Mouse (Mus musculus) MEL-GATA-1-ER (cell line): ENCODE results near the gene Khnyn.

Source experiments
- DNase-seq: peaks from one replicate; pipeline ENCODE4 v3.0.0-alpha.2; 2012; ENCODE audit warnings: low read depth; ENCODE audit errors: extremely low read depth

Khnyn gene

DNA sequence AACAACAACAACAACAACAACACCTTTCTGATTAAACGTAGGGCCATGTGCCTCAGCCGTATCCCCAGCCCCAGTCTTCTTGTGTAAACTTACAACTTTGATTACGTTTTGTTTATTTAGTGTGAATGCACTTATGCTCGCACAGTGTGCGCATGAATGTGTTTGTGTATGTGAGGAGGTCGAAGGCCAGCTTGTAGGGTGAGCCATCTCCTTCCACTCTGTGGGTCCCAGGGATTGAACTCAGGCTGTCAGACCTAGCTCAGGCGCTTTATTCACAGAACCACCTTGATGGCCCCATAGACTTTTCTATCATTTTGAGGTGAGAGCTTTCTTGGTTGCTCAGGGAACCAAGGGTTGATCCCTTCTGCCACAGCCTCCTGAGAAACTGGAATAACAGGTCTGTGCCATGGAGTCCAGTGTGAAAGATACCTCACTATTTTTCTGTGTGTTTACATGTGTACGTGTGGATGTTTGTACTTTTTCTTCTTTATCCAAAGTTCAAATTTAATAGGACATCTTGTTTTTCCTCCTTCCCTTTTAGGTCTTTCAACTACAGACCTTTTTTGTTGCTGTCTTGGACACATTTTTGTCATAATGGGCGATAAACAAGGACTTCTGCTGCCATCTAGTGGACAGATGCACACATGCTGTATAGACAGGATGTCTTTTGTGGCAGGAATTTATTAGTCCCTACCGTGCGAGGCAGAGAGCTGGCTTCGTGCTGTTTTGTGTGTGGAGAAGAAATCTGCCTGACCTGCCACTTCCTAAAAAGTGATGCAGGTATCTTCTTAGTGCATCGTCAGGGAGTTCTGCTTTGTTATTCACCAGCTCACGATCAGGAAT lies 33.7 kb downstream of the Khnyn start:
- DNase-seq, result peak; percentile 83

DNA sequence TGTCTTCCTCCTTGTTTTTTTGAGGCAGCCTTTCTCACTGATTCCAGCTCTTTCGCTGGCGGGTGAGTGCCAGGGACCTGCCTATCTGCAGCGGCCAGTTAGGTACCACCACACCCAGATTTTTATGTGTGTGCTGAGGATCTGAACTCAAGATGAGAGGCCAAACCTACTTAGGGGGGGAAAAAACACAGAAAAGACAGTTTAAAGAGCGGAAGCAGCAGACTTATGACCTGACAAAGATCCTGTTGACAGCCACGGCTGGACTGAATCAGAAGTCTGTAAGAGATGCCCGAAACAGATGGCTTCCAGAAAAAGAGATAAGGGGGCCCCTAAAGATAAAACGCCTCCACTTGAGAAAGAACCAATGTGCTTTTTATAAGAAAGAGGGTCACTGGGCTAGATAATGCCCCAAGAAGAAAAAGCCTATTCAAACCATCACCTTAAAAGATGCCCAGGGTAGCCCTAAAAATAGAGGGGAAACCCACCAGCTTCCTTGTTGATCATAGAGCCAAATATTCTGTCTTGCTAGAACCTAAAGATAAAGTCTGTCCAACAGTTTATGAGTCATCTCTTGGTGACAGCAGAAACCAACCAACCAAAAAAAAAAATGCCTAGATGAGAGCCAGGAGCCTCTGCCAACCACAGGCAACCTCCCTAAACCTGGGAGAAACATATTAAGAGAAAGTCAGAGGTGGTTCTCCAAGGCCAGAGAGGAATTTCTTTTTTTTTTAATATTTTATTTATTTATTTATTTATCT lies 37.9 kb downstream of the Khnyn start:
- DNase-seq, result peak; percentile 72

- DNase-seq, result no peak
Observed at GRCm38 (mm10) chr14:55926847-55927246, 42.1 kb downstream of the Khnyn start.

GRCm38 (mm10) chr14:55929263-55929997 lies 44.7 kb downstream of the Khnyn start:
- no peak for DNase-seq

DNA sequence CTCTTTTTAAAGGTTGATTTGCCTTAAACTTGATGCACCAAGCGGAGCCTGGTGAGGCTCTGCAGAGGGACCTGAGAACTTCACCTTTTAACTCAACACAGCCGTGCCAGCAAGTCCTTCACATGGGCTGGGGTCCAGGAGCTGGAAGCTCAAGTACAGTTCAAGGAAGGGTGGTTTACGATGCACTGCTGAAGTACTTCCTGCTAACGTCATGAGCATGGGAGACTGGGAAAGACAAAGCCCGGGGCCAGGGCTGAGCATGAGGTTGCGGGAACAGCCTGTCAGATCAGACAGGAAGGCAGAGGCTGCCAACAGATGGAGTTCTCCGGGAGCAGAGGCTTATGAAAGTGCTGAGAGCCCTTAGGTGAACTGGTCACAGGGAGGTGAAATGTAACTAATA lies 48.8 kb downstream of the Khnyn start:
- no peak for DNase-seq

- no peak for DNase-seq
Observed at GRCm38 (mm10) chr14:55940070-55940800, 55.5 kb downstream of the Khnyn start.

GRCm38 (mm10) chr14:55943601-55944000 lies 58.9 kb downstream of the Khnyn start:
- no peak for DNase-seq

DNA sequence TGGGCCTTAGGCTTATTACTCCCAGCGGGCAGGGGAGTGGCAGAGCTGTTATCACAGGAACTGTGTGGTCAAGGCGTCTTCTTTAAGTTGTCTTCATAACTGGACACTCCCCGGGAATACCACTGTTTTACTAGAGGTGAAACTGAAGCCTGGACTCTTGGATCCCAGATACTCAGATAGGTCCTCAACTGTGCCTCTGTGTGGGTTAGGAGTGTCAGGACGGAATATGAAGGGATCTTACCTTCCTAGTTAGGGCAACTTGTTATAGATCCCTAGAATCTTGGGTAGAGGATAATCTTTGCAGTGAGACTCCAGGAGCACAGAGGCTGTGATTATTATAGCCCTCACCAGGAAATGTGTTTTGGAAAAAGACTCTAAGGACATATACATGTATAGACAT lies 59.8 kb downstream of the Khnyn start, which contains the start of gene Cma1:
Cma1 (minus strand) TSS at position 101 of the 400 bp plus-strand sequence.
- no peak for DNase-seq

DNA sequence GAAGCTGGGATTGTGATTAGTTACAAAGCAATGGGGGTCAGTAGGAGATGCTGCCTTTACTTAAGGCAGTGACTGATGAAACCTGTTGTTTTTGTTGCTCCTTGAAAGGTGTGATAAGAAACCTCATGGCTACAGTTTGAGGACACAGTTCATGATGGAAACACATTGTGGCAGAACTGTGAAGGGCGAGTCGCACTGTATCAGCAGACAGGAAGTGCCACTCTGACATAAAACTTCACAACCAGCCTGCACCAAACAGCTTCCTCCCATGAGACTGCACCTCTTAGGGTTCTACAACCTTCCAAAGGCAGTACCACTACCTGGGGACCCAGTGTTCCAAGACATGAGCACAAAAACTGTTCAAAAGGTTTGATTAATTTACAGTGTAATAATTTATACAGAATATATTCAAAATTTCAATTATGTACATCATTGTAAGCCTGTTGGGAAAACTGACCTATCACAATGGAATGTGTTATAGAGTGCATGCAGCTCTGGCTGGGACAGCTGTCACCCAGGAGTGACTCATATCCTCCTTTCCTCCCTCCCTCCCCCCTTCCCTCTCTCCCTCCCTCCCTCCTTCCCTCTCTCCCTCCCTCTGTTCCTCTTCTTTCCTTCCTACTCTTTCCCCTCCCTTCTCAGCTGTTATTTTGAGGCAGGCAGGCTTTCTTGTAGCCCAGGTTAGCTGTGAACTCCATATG lies 61.7 kb downstream of the Khnyn start:
- DNase-seq, result no peak
